Mouse (Mus musculus) erythroid progenitor cell, adult 5-6 weeks (primary cell): ENCODE measurements around the gene Car15. TPM values are rescaled to one million over a fixed set of nuclear protein-coding genes. Genes with fewer than 3 reads are reported as not detected.

Experiments used
- ATAC-seq: replicated peaks from 2 replicates; pipeline ENCODE4 v1.8.0; 2016; ENCODE audit warnings: moderate number of reproducible peaks, mild to moderate bottlenecking, moderate TSS enrichment, inconsistent platforms; ENCODE audit not compliant: poor library complexity, low FRiP score, severe bottlenecking
- total RNA-seq, 2 experiments: library from RNA; stranded (forward) in 1 of 2; stranded (reverse) in 1 of 2; fragments of 150-400 nt in 1 of 2; fragments of 186-747, 209-891 nt in 1 of 2; gene quantifications; 2 replicates each; pipeline versions ENCODE4 v1.2.3 to v1.2.4; 2015 to 2017; ENCODE audit warnings: low replicate concordance in 2 of 2

Gene Car15
- total RNA-seq, 2 experiments from 2014 or later, result 7.1 to 9.5 TPM

- no peak for ATAC-seq
These were observed 34.3 kb downstream of the Car15 start for GRCm38 (mm10) chr16:17803675-17804448.

GRCm38 (mm10) chr16:17802839-17803674 lies 35.1 kb downstream of the Car15 start:
- no peak for ATAC-seq

- no peak for ATAC-seq
These were observed 35.7 kb downstream of the Car15 start for GRCm38 (mm10) chr16:17802456-17802838.

GRCm38 (mm10) chr16:17801777-17802455 lies 36.2 kb downstream of the Car15 start:
- no peak for ATAC-seq

- no peak for ATAC-seq
These were observed 38.6 kb downstream of the Car15 start for GRCm38 (mm10) chr16:17799584-17799983.

GRCm38 (mm10) chr16:17798321-17799180 lies 39.6 kb downstream of the Car15 start:
- ATAC-seq, result no peak

- ATAC-seq, result no peak
These were observed 40.3 kb downstream of the Car15 start for GRCm38 (mm10) chr16:17797812-17798311.

GRCm38 (mm10) chr16:17796971-17797811 lies 41.0 kb downstream of the Car15 start, which contains the start of gene Scarf2:
TSS of gene Scarf2 (plus strand) at chr16:17797282.
- ATAC-seq, result no peak

- no peak for ATAC-seq
These were observed 41.6 kb downstream of the Car15 start for GRCm38 (mm10) chr16:17796519-17796918.

- no peak for ATAC-seq
These were observed 42.5 kb downstream of the Car15 start for GRCm38 (mm10) chr16:17795643-17796042.

GRCm38 (mm10) chr16:17794047-17794446 lies 44.1 kb downstream of the Car15 start:
- no peak for ATAC-seq

GRCm38 (mm10) chr16:17792728-17793127 lies 45.4 kb downstream of the Car15 start:
- no peak for ATAC-seq

- no peak for ATAC-seq
These were observed 52.8 kb downstream of the Car15 start for GRCm38 (mm10) chr16:17785337-17785736.

Other genes with a start within 250 kb of the Car15 start
- 59.1 and 97.3 TPM in 2 replicates for gene Smpd4, start 219.0 kb downstream of the Car15 start, total RNA-seq (2015; ENCODE audit: low replicate concordance)
- gene Smpd4, start 219.0 kb downstream of the Car15 start, total RNA-seq (2017; ENCODE audit: low replicate concordance), result 32.6 and 43.5 TPM in 2 replicates
- 5.0 and 11.5 TPM in 2 replicates for gene Ccdc74a, start 191.9 kb downstream of the Car15 start, total RNA-seq (2015; ENCODE audit: low replicate concordance)
- 2.8 and 13.5 TPM in 2 replicates for gene Ccdc74a, start 191.9 kb downstream of the Car15 start, total RNA-seq (2017; ENCODE audit: low replicate concordance)
- gene Med15, start 105.5 kb downstream of the Car15 start, total RNA-seq (2015; ENCODE audit: low replicate concordance), result 55.1 and 70.8 TPM in 2 replicates
- 57.3 and 60.2 TPM in 2 replicates for gene Med15, start 105.5 kb downstream of the Car15 start, total RNA-seq (2017; ENCODE audit: low replicate concordance)
- 4.2 and 5.4 TPM in 2 replicates for gene Klhl22, start 78.7 kb downstream of the Car15 start, total RNA-seq (2015; ENCODE audit: low replicate concordance)
- gene Klhl22, start 78.7 kb downstream of the Car15 start, total RNA-seq (2017; ENCODE audit: low replicate concordance), result 3.7 and 3.9 TPM in 2 replicates
- gene Scarf2, start 41.1 kb downstream of the Car15 start, total RNA-seq (2015; ENCODE audit: low replicate concordance), result 0.42 TPM in 1 of 2 replicates, not detected in the other
- gene Scarf2, start 41.1 kb downstream of the Car15 start, total RNA-seq (2017; ENCODE audit: low replicate concordance), result not detected in 2 replicates
- not detected in 2 replicates for gene B830017H08Rik, start 5.2 kb downstream of the Car15 start, total RNA-seq (2015; ENCODE audit: low replicate concordance)
- gene B830017H08Rik, start 5.2 kb downstream of the Car15 start, total RNA-seq (2017; ENCODE audit: low replicate concordance), result not detected in 2 replicates
- gene Gm20518, start 53.3 kb upstream of the Car15 start, total RNA-seq (2015; ENCODE audit: low replicate concordance), result 1.8 and 2.1 TPM in 2 replicates
- gene Gm20518, start 53.3 kb upstream of the Car15 start, total RNA-seq (2017; ENCODE audit: low replicate concordance), result 1.0 TPM in 1 of 2 replicates, not detected in the other
- gene Tssk1, start 55.9 kb upstream of the Car15 start, total RNA-seq (2015; ENCODE audit: low replicate concordance), result not detected in 2 replicates
- gene Tssk1, start 55.9 kb upstream of the Car15 start, total RNA-seq (2017; ENCODE audit: low replicate concordance), result not detected in 2 replicates
- gene Dgcr2, start 60.2 kb upstream of the Car15 start, total RNA-seq (2015; ENCODE audit: low replicate concordance), result 21.4 and 38.9 TPM in 2 replicates
- 41.7 and 42.7 TPM in 2 replicates for gene Dgcr2, start 60.2 kb upstream of the Car15 start, total RNA-seq (2017; ENCODE audit: low replicate concordance)
- gene Tssk2, start 60.3 kb upstream of the Car15 start, total RNA-seq (2015; ENCODE audit: low replicate concordance), result not detected in 2 replicates
- gene Tssk2, start 60.3 kb upstream of the Car15 start, total RNA-seq (2017; ENCODE audit: low replicate concordance), result not detected in 2 replicates
- 9.4 and 10.9 TPM in 2 replicates for gene Ess2, start 73.0 kb upstream of the Car15 start, total RNA-seq (2015; ENCODE audit: low replicate concordance)
- gene Ess2, start 73.0 kb upstream of the Car15 start, total RNA-seq (2017; ENCODE audit: low replicate concordance), result 9.6 and 27.5 TPM in 2 replicates
- gene Gsc2, start 76.7 kb upstream of the Car15 start, total RNA-seq (2015; ENCODE audit: low replicate concordance), result not detected in 2 replicates
- gene Gsc2, start 76.7 kb upstream of the Car15 start, total RNA-seq (2017; ENCODE audit: low replicate concordance), result not detected in 2 replicates
- gene Slc25a1, start 89.9 kb upstream of the Car15 start, total RNA-seq (2015; ENCODE audit: low replicate concordance), result 0.84 and 12.3 TPM in 2 replicates
- gene Slc25a1, start 89.9 kb upstream of the Car15 start, total RNA-seq (2017; ENCODE audit: low replicate concordance), result 8.5 and 9.9 TPM in 2 replicates
- 8.8 TPM in 1 of 2 replicates, not detected in the other for gene Vpreb2, start 142.1 kb upstream of the Car15 start, total RNA-seq (2015; ENCODE audit: low replicate concordance)
- not detected in 2 replicates for gene Vpreb2, start 142.1 kb upstream of the Car15 start, total RNA-seq (2017; ENCODE audit: low replicate concordance)
- gene Dgcr6, start 214.5 kb upstream of the Car15 start, total RNA-seq (2015; ENCODE audit: low replicate concordance), result 8.4 TPM in 1 of 2 replicates, not detected in the other
- gene Dgcr6, start 214.5 kb upstream of the Car15 start, total RNA-seq (2017; ENCODE audit: low replicate concordance), result 2.1 TPM in 1 of 2 replicates, not detected in the other